Mouse (Mus musculus): ENCODE measurements around the gene Prps1. TPM values are rescaled to one million over a fixed set of nuclear protein-coding genes. Genes with fewer than 3 reads are reported as not detected.
A peak's percentile ranks its signal among the peaks of the same experiment; 100 is the strongest.
"Not testable (repeated sequence)": the region's sequence is repeated elsewhere in the genome, so short reads cannot be mapped to it uniquely, and the experiment has no call there.

The Prps1 gene
- polyA plus RNA-seq, 1 experiment from 2014 or later, result 90.4 TPM

- Histone ChIP-seq H3K9me3 (replicated peaks) (no peaks in the 10 kb centered on the region), H3K27ac (replicated peaks) (no peak overlapping the region; the same call in 1 of the 2 replicates), H3K36me3 (no peaks in the 10 kb centered on the region), H3K4me3 (peak overlapping the region; percentile 64), H3K27me3 (ENCODE audit: low read depth, poor library complexity, severe bottlenecking) (peaks cover 68% of the 10 kb centered on the region), H3K4me1 (peaks cover 9% of the 10 kb centered on the region)
- DNase-seq (ENCODE audit: low spot score), result peak; percentile 12
- WGBS, result 23% methylated on average over 12 of the region's 12 CpGs
Observed at GRCm38 (mm10) chrX:140457502-140457901, 1.1 kb downstream of the Prps1 start.

GRCm38 (mm10) chrX:140478231-140478630 is 21.8 kb downstream of the Prps1 start:
- no peaks in the 10 kb centered on the region for H3K4me1 ChIP-seq
- no peak overlapping the region for H3K4me3 ChIP-seq
- no peak for DNase-seq (ENCODE audit: low spot score)
- WGBS, result 91% methylated on average over 6 of the region's 6 CpGs
- no peaks in the 10 kb centered on the region for H3K9me3 ChIP-seq (replicated peaks)
- H3K36me3 ChIP-seq, result peaks cover 23% of the 10 kb centered on the region
- no peak overlapping the region for H3K27ac ChIP-seq (replicated peaks)
- peaks cover 72% of the 10 kb centered on the region for H3K27me3 ChIP-seq (ENCODE audit: low read depth, poor library complexity, severe bottlenecking)

GRCm38 (mm10) chrX:140479171-140479570 is 22.8 kb downstream of the Prps1 start:
- peak; percentile 21 for DNase-seq (ENCODE audit: low spot score)
- H3K4me1 ChIP-seq, result no peaks in the 10 kb centered on the region
- H3K27me3 ChIP-seq (ENCODE audit: low read depth, poor library complexity, severe bottlenecking), result peaks cover 71% of the 10 kb centered on the region
- no peaks in the 10 kb centered on the region for H3K9me3 ChIP-seq (replicated peaks)
- no peak overlapping the region for H3K4me3 ChIP-seq
- H3K27ac ChIP-seq (replicated peaks), result no peak overlapping the region
- 55% methylated on average over 5 of the region's 5 CpGs for WGBS
- H3K36me3 ChIP-seq, result peaks cover 14% of the 10 kb centered on the region

- H3K36me3 ChIP-seq, result no peaks in the 10 kb centered on the region
- H3K9me3 ChIP-seq (replicated peaks), result no peaks in the 10 kb centered on the region
- H3K4me3 ChIP-seq, result no peak overlapping the region
- no peaks in the 10 kb centered on the region for H3K4me1 ChIP-seq
- peaks cover 91% of the 10 kb centered on the region for H3K27me3 ChIP-seq (ENCODE audit: low read depth, poor library complexity, severe bottlenecking)
- 89% methylated on average over 1 of the region's 1 CpGs for WGBS
- H3K27ac ChIP-seq (replicated peaks), result no peak overlapping the region
- no peak for DNase-seq (ENCODE audit: low spot score)
Observed at GRCm38 (mm10) chrX:140489174-140489573, 32.8 kb downstream of the Prps1 start.

GRCm38 (mm10) chrX:140490203-140490602 is 33.8 kb downstream of the Prps1 start:
- H3K27ac ChIP-seq (replicated peaks), result no peak overlapping the region
- no peak for DNase-seq (ENCODE audit: low spot score)
- peaks cover 93% of the 10 kb centered on the region for H3K27me3 ChIP-seq (ENCODE audit: low read depth, poor library complexity, severe bottlenecking)
- no peaks in the 10 kb centered on the region for H3K9me3 ChIP-seq (replicated peaks)
- no peaks in the 10 kb centered on the region for H3K36me3 ChIP-seq
- no peaks in the 10 kb centered on the region for H3K4me1 ChIP-seq
- H3K4me3 ChIP-seq, result no peak overlapping the region
- 89% methylated on average over 3 of the region's 3 CpGs for WGBS

- no peak for DNase-seq (ENCODE audit: low spot score)
- Histone ChIP-seq H3K27me3 (ENCODE audit: low read depth, poor library complexity, severe bottlenecking) (peaks cover 93% of the 10 kb centered on the region), H3K4me1 (no peaks in the 10 kb centered on the region), H3K4me3 (no peak overlapping the region), H3K27ac (replicated peaks) (no peak overlapping the region), H3K9me3 (replicated peaks) (no peaks in the 10 kb centered on the region), H3K36me3 (no peaks in the 10 kb centered on the region)
- 61% methylated on average over 10 of the region's 10 CpGs for WGBS
Observed at GRCm38 (mm10) chrX:140491884-140492571, 35.6 kb downstream of the Prps1 start.

- H3K27me3 ChIP-seq (ENCODE audit: low read depth, poor library complexity, severe bottlenecking), result peaks cover 96% of the 10 kb centered on the region
- no peak overlapping the region for H3K27ac ChIP-seq (replicated peaks)
- H3K36me3 ChIP-seq, result no peaks in the 10 kb centered on the region
- H3K4me1 ChIP-seq, result no peaks in the 10 kb centered on the region
- WGBS, result 73% methylated on average over 7 of the region's 7 CpGs
- no peak for DNase-seq (ENCODE audit: low spot score)
- no peaks in the 10 kb centered on the region for H3K9me3 ChIP-seq (replicated peaks)
- no peak overlapping the region for H3K4me3 ChIP-seq
Observed at GRCm38 (mm10) chrX:140493527-140494029, 37.2 kb downstream of the Prps1 start.

GRCm38 (mm10) chrX:140494170-140494569 is 37.8 kb downstream of the Prps1 start:
- H3K27me3 ChIP-seq (ENCODE audit: low read depth, poor library complexity, severe bottlenecking), result peaks cover 97% of the 10 kb centered on the region
- H3K4me1 ChIP-seq, result no peaks in the 10 kb centered on the region
- no peaks in the 10 kb centered on the region for H3K36me3 ChIP-seq
- no peak overlapping the region for H3K27ac ChIP-seq (replicated peaks)
- no peaks in the 10 kb centered on the region for H3K9me3 ChIP-seq (replicated peaks)
- no peak overlapping the region for H3K4me3 ChIP-seq
- DNase-seq (ENCODE audit: low spot score), result no peak
- 91% methylated on average over 6 of the region's 6 CpGs for WGBS

- 70% methylated on average over 4 of the region's 4 CpGs for WGBS
- not testable (repeated sequence) for H3K4me1 ChIP-seq; H3K9me3 ChIP-seq (replicated peaks); H3K4me3 ChIP-seq; DNase-seq (ENCODE audit: low spot score); H3K27ac ChIP-seq (replicated peaks); H3K36me3 ChIP-seq
- peaks cover 97% of the 10 kb centered on the region for H3K27me3 ChIP-seq (ENCODE audit: low read depth, poor library complexity, severe bottlenecking)
Observed at GRCm38 (mm10) chrX:140498431-140498830, 42.0 kb downstream of the Prps1 start.

GRCm38 (mm10) chrX:140500306-140500705 is 43.9 kb downstream of the Prps1 start:
- DNase-seq (ENCODE audit: low spot score), result no peak
- Histone ChIP-seq H3K4me3 (no peak overlapping the region), H3K27me3 (ENCODE audit: low read depth, poor library complexity, severe bottlenecking) (peaks cover 97% of the 10 kb centered on the region)

GRCm38 (mm10) chrX:140501401-140502301 is 45.2 kb downstream of the Prps1 start:
- 70% methylated on average over 9 of the region's 9 CpGs for WGBS
- peaks cover 17% of the 10 kb centered on the region for H3K4me1 ChIP-seq
- H3K9me3 ChIP-seq (replicated peaks), result no peaks in the 10 kb centered on the region
- no peaks in the 10 kb centered on the region for H3K36me3 ChIP-seq
- H3K27me3 ChIP-seq (ENCODE audit: low read depth, poor library complexity, severe bottlenecking), result peaks cover 97% of the 10 kb centered on the region
- DNase-seq (ENCODE audit: low spot score), result no peak
- no peak overlapping the region for H3K27ac ChIP-seq (replicated peaks)
- no peak overlapping the region for H3K4me3 ChIP-seq

More at GRCm38 (mm10) chrX:140500306-140500705, 43.9 kb downstream of the Prps1 start:
- Histone ChIP-seq H3K36me3 (no peaks in the 10 kb centered on the region), H3K27ac (replicated peaks) (no peak overlapping the region), H3K9me3 (replicated peaks) (no peaks in the 10 kb centered on the region), H3K4me1 (peaks cover 4% of the 10 kb centered on the region)
- 84% methylated on average over 5 of the region's 5 CpGs for WGBS

- no peak overlapping the region for H3K27ac ChIP-seq (replicated peaks)
- peak; percentile 47 for DNase-seq (ENCODE audit: low spot score)
- 18% methylated on average over 7 of the region's 7 CpGs for WGBS
- no peaks in the 10 kb centered on the region for H3K9me3 ChIP-seq (replicated peaks)
- H3K4me3 ChIP-seq, result no peak overlapping the region
- H3K4me1 ChIP-seq, result peaks cover 17% of the 10 kb centered on the region
- peaks cover 99% of the 10 kb centered on the region for H3K27me3 ChIP-seq (ENCODE audit: low read depth, poor library complexity, severe bottlenecking)
- H3K36me3 ChIP-seq, result no peaks in the 10 kb centered on the region
Observed at GRCm38 (mm10) chrX:140503905-140504304, 47.5 kb downstream of the Prps1 start.

Data from midbrain, embryonic 10.5 days (tissue).